Mouse (Mus musculus) layer of hippocampus, postnatal 14 days (tissue): Measurements from ENCODE around the gene Pif1. TPM values are rescaled to one million over a fixed set of nuclear protein-coding genes. Genes with fewer than 3 reads are reported as not detected.
A peak's percentile ranks its signal among the peaks of the same experiment; 100 is the strongest.

Experiments used
- DNase-seq, 2 experiments: peaks; one replicate each; pipeline ENCODE4 v3.0.0; 2021 to 2022; ENCODE audit warnings: low spot score in 2 of 2, mixed read lengths in 1 of 2
- total RNA-seq, 2 experiments: library from RNA; stranded (reverse); gene quantifications; 2 replicates each; pipeline ENCODE4 v1.2.3; 2021

The Pif1 gene
- total RNA-seq, 2 experiments from 2014 or later: 0.67 to 0.69 TPM

DNA sequence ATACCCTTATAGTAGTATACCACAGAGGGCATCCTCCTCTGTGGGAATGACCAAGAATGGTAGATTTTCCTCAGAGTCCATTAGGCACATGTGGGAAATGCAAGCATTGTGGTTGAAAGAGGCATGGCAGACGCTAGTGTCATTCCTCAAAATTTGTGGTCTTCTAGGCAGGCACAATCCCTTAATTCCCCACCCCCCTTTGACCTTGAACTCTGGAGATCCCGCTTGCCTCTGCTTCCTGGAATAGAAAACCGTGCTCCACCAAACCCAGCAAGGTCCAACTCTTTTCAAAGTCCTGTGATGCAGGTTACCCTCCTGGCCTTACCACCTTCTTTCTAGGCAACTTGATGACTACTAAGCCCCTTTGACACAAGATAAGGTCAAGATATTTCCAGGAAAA lies 5.8 kb downstream of the Pif1 start:
- DNase-seq: no peak

DNA sequence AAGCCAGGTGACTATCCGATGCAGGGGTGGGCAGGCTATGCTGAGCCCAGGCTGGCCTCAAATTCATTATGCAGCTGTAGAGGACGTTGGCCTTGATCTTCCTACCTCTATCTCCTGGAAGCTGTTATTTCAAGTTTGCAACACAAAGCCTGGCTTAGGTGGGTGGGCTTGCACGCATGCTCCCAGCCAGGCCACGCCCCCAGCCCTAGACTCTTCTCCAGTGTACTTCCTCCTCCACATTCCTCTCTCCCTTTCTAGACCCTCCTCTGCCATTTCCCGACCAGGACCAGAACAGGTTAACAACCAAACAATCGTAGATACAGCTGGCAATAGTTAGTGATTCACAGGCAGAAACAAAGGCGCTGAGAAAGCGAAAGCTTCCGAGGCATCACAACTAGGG lies 6.6 kb downstream of the Pif1 start:
- DNase-seq: no peak

DNA sequence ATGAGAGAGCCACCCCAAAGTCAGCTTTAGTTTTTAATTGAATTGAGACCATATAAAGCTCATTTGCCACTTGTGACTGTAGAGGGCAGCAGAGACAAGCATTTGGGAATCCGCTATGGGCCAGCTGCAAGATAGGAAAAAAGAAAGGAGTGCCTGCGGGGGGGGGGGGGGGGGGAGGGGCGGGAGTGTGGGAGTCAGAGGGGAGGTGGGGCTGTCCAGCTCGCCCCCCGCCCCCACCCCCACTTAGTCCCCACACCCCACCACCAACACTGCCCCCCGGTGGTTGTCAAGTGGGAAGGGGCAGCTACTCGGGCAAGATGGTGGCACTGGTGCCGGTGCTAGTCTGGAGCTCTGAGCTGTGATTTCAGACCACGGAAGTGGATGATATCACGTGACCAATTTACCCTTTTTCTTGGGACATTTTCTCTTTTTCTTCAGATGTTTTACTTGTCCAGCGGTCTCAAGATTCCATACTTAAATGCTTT lies 11.8 kb downstream of the Pif1 start:
- DNase-seq: peak in 1 of 2 experiments; percentile 55

DNA sequence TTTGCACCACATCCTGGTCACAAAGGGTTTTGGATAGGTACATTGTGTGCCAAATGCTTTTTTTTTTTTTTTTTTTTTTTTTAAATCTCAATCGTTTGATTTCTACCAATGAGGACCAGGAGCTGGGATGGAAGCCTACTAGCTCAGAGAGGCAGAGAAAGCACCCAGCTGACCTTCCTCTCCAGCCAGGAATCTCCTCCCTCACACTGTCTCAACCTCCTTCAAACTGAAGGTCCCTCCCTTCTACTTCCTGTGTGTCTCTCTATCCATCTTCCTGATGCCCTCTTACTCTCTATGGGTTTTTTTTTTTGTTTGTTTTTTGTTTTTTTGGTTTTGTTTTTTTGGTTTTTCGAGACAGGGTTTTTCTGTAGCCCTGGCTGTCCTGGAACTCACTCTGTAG lies 14.0 kb downstream of the Pif1 start:
- DNase-seq: no peak

DNA sequence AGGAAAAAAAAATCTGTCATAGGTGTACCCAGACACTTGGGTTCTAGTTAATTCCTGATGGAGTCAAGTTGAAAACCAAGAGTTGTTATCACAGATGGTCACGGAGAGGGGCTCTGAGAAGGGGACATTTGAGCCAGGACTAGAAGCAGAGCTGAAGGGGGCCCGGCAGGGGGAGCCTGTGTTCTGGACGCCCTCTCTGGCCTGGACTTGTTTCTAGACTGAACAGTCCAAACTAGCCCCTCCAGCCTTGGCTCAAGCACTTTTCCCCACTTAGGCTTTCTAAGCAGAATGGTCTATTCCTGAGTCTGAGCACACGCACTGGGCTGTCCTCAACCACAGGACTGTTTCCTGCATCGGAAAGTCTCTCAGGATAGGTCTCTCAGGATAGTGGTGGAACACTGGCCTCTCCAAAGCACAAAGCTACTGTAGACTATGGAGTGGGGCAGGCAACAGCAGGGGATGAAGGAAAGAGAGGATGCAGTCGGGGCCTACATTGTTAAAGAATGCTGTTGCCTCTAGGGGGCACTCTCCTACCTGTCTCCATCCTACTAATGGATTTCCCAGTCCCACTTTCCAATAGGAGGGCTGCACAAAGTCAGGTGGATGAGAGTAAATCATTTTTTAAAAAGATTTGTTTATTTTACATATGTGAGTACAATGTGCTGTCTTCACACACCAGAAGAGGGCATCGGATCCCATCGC lies 16.6 kb downstream of the Pif1 start:
- DNase-seq: no peak

DNA sequence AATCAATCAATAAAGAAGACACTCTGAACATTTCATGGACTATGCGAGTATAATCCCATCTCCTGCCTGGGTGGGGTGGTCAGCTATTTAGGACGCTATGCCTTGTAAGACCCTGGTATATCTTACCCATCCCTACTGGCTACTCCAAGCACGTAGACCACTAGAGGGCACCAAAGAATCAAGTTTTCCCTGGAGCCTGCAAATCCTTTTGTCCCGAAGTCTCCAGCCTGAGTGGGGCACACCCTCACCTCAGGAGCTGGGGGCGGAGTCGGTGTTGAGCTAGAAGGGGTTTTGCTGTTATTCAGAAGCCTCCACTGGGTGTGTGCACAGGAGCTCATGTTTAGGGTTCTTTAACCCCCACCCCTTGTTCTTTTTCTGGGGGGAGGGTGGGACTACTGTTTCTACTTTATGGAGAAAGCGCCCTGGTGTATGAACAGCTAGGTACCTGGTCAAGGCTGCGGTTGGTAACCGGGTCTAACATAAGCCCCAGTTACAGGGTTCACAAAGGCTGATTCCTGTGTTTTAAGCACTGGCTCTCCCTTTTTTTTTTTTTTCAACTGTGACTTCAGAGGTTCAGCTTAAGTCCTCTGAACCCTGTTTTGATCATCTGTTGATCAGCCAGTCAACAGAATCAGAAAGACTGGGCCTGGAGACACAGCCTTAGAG lies 18.6 kb downstream of the Pif1 start:
- peak; percentile 52 to 62 for DNase-seq

DNA sequence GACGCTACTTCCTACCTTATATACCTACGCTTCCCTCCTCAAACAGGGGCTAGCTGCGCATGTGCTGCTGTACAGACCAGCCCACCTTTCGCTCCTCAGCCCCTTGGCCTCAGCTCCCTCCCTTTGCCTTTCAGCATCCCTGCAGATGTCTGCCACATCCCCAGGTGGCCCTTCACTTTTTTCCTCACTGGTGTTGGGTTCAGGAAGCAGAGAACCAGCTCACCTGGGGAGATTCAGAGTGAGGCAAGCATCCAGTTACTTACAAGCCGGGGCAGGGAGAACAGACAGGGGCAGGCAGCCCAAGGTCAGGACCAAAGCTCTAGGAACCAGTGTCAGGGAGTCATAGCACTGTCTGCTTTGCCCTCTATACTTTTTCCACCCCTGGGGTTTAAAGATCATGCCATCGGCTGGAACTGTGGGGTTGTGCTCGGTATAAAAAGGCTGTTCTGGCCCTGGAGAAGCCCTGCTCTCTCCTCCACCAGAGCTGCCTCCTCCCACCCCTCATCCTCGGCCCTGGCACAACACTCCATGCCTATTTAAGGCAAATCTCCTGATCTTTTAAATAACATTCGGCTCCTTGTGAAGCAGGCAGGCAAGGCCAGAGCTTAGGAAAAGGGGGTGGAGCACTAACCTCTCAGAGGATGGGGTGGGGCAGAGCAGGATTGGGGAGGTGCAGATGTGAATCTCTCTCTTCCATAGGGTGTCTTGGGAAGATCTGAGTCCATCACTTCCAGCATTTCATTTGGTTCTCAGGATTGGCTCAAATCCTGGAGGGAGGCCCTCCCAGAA lies 19.6 kb downstream of the Pif1 start:
- DNase-seq: no peak

DNA sequence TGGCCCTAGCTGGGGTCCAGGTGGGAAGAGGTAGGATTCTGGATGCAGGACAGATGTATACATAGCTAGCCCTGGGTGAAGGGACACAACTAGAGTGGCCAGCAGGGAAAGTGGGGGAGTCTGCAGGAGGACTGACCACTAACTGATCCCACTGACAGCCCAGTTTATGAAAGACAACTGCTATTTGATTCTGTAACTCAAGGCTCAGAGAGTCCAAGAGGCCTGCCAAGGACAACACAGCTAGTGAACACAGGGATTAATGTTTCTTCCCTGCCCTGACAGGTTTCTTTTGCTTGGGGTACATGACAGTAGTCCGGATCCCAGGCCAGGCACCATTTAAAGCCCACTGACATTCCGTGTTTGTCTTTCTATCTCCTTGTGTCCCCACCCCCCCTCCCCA lies 20.2 kb downstream of the Pif1 start:
- no peak for DNase-seq

DNA sequence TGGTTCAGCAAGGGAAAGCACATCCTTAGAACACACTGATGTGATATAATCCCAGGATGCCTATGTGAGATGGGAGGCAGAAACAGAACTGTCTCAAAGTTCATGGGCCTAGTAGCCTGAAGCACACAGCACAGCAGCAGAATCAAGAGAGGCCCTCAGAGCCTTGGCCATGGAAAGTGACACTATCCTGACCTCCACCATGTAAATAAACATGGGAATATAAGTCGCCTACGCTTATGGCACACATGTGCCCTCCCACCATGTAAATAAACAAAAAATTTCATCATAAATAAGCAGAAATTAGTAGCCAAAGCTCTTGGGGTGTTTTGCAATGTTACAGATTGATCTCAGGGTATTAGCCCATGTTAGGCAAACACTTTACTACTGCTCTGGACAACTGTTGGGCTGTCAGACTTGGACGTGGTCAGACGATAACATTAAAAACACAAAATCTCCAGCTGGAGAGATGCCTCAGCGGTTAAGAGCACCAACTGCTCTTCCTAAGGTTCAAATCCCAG lies 25.1 kb downstream of the Pif1 start:
- DNase-seq: no peak

DNA sequence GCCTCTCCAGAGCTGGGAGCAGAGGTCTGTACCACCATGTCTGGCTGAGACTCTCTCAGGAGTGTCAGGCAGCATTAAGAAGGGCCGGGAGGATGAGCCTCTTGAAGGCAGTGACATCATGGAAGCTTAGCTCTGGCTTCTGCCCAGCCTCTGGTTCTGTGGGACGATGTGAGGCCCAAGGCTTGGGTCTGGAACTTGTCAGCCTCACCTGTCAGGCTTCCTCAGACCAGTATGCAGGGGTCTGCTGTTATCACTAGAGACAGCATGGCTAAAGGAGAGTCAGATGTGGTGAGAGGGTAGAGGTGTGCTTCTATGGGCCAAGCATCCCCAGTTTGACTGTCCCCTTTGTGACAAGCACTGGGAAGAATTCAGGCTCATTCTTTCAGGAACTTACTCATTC lies 26.1 kb downstream of the Pif1 start:
- no peak for DNase-seq

DNA sequence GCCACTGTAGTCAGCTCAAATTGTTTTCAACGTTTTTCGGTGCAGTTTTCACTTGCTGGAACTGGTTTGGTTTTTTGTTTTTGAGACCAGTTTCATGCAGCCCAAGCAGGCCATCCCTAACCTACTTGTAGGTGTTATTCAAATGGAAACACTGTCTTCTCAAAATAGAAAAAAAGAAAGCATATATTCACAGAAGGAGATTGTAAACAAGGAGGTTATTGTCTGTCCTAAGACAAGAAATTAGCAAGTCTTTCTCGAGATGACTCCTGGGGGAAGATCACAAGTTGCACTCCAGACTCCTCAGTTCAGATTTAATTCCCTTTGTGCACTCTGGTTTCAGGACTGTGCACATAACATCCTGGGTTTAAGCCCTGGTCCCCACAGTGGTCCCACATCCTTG lies 32.4 kb downstream of the Pif1 start:
- no peak for DNase-seq

DNA sequence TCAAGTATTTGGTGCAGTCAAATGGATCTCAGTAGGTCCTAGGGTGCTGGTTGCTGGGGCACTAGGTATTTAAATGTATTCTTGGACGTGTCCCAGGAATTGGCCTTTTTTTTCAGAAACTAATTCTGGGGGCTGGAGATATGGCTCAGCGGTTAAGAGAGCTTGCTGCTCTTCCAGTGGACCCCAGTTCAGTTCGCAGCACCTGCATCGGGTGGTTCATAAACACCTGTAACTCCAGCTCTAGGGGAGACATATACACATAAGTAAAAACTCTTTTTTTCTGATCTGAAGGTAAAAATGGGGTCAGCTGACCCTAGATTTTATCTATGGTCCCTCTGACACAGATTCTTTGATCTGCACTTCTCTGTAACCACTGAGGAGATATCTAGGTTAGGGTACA lies 34.2 kb downstream of the Pif1 start:
- no peak for DNase-seq

DNA sequence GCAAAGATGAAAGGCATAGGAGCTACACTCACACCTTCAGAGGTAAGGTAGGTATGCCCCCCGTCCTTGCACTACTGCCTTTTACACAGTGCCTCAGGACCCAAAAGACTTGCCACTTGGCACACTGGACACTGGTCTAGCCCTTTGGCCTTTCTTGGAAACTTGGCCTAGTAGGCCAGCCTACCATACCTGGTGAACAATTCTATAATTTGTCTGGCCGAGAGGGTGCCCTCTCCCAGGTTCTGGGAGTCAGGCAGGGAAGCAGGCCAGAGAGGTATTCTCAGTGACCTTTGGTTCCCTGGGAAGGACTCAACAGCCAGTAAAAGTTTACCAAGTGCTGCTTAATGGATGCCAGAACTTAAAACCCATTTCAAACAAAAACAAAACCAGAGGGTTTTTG lies 34.7 kb downstream of the Pif1 start:
- no peak for DNase-seq

DNA sequence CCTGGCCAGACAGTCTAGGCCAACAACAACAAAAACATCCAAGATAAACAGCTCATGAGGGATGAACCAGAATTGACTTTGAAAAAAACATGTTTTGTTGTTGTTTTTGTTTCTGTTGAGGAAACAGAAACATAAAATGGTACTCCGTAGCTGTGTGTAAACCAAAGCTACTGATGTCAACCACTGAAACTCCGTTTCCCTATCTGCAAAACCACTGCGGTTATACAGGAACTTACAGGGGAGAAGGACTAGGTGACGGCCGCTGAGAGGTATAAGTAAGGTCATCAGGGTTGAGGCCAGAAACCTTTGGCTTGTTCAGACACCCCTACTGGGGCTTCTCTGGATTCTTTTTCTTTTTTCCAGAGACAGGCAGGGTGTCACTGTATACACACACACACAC lies 35.9 kb downstream of the Pif1 start:
- no peak for DNase-seq

DNA sequence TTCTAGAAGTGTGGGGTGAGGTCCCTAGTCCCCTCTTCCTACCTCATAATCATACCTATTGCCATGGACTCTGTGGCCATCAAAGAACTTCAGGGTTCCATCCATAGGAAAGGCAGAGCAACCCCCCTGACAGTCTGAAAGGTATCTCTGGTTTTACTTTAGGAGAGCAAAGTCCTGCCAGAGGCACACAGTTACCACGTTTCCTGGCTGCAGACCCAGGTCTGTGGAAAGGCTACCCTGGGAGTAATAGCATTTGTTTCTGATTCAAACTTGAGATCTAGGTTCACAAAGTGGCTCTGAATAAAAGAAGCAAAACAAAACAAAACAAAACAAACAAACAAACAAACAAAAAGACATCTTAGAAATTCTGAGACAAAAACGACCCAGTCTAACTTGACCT lies 37.3 kb downstream of the Pif1 start:
- no peak for DNase-seq

DNA sequence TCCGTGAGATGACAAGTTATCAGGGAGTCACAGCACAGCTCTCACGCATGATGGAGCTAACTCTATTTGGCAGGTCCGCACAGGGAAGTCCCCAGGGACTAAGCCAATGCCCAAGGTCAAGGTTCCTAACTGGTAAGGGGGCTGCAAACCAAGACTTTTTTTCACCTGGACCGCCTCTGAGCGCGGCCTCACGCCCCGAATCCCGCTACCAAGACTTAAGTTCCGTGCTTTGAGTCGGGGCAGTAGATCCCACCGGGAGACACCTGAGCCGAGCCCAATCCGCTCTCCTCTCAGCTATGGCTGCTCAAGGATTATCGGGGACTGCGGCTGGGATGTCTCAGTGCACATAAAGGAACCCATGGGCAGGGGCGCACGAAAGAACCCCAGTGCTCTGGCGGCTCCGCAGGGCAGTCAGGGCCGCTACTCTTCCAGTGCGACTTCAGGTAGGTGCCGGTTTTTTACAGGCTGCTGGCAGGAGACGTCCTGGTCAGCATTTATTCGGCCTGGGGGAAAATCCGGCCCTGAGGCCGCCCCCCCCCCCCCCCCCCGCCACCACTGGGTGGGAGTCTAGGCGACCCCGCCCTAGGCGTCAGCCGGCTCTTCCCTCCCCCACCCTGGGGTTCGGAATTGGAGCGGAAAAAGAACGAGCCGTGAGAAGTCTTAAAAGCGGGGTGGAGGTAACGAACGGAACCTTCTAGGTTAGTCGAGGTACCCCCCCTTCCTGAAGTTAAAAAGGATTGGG lies 42.2 kb downstream of the Pif1 start, which contains the start of gene Rbpms2:
Rbpms2 (plus strand) TSS at position 624 of the 742 bp plus-strand sequence.
- peak in 1 of 2 experiments; percentile 8 for DNase-seq

DNA sequence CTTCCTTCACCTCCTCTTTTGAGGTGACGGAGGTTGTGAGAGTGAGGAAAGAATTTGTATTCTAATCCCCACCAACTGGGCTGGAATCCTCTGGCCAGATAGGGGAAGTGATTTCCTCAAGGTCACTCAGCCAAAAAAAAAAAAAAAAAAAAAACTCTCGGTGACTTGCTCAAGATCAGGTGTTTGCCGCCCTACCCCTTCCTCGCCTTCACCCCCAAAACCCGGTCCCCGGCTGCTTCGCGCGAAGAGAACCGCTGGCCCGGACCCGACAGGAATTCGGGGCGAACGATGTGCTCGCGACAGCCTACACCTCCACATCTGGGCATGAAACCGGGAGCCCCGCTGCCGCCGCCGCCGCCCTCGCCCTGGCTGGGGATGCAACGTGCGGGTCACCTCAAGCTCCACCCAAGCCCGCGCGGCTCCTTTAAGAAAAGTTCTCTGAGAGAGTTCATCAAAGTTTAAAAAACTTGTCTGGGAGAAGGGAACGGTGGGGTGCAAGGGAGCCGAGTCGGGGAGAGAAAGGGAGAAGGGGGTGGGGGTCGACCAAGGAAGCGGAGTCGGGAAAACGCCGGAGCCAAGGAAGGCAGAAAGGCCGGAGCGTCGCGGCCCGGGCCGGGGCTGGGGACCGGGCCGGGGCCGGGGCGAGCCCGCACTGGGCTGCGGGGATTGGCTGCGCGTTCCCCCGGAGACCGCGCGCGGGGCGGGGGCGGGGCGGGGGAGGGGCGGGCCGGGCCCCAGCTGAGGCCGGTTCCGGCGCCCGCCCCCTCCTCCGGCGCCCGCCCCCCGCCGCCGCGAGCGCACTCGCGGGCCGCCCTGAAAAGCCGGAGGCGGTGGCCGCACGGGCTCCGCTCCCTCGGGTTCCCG lies 43.0 kb downstream of the Pif1 start:
- DNase-seq: peak in 1 of 2 experiments; percentile 5

DNA sequence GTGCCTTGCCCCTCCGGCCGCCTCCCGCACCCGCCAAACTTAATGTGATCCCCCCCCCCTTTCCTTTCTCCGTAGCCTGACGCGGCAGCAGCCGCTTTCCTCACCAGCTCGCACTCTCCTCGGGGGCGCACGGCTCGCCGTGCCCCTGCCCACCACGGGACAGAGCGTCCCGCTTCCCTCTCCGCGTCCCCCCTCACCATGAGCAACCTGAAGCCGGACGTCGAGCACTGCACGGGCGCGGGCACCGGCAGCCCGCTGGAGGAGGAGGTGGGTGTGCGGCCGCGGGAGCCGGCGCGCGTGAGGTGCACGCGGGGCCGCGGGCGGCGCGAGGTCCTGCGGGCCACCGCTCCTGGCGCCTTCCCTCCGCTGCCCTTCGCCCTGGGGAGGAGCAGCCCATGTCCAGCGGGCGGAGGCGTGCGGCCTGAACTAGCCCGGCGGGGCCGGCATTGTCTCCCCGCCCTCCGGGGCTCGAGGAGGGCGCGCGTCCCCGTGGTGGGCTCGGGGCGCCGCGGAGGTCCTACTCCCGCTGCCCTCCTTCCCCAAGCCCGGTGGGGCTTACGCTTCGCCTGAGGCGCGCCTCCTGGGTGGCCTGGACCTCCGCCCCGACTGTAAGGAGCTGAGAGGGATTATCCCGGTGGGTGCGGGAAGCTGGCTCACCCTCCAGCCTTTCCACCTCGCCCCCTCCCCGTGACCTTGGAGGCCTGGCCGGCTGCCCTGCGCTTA lies 43.8 kb downstream of the Pif1 start:
- DNase-seq: no peak

DNA sequence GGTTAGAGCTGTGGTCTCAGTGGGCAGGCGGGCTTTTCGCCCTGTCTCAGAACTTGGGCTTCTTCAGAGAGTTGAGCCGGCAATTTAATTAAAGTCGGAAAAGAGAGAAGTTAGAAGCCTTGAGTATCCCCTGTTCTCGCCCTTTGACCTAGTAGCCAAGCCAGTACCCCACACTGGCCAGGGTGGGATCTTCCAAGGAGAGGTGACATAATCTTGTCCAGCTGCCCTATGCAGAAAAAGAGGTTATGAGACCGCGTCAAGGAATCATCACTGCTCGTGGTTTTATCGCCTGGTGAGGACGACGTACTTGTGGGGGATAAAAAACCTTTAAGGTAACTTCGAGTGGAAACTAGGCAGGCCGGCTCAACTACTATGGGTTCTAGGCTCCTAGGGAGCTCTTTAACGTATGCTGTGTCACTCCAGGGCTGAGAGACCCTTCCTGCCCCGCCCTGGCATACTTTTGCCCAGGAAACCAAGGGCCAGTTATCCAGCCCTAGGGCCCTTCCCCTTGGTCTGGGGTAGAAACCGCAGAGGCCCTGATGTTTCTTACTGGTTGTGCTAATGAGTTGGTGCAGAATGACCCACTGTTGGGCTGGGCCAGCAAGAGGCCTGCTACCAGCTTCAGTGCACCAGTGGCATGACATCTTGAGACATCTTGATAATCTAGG lies 44.5 kb downstream of the Pif1 start:
- no peak for DNase-seq
